Mouse (Mus musculus) embryonic facial prominence, embryonic 14.5 days (tissue): ENCODE data around the gene Coro1c. TPM values are rescaled to one million over a fixed set of nuclear protein-coding genes. Genes with fewer than 3 reads are reported as not detected.

Experiments used
- ATAC-seq: fragments of 200-750 bp; cut with Nextera tagmentation; 2 replicates; pipeline ENCODE4 v1.8.0; 2017; ENCODE audit warnings: low read depth, moderate number of reproducible peaks, moderate TSS enrichment
- DNase-seq: peaks from one replicate; pipeline ENCODE4 v3.0.0-alpha.2; 2015; ENCODE audit warnings: low spot score
- H3K27ac ChIP-seq: fragments of 300-500 bp; sonication (generic); replicated peaks from 2 replicates; pipeline ENCODE4 v1.5.1; 2014; ENCODE audit warnings: low read depth, mild to moderate bottlenecking, low read length, moderate library complexity
- H3K27me3 ChIP-seq: fragments of 300-500 bp; sonication (generic); replicated peaks from 2 replicates; pipeline ENCODE4 v1.6.1; 2014; ENCODE audit warnings: low read length; ENCODE audit not compliant: control insufficient read depth, insufficient read depth
- H3K36me3 ChIP-seq: fragments of 300-500 bp; sonication (generic); 2 replicates; pipeline ENCODE4 v1.6.1; 2014; ENCODE audit warnings: low read length, mixed read lengths; ENCODE audit not compliant: control insufficient read depth, insufficient read depth
- H3K4me1 ChIP-seq: fragments of 300-500 bp; sonication (generic); 2 replicates; pipeline ENCODE4 v1.6.1; 2014; ENCODE audit warnings: antibody characterized with exemption, low read length; ENCODE audit not compliant: control insufficient read depth, insufficient read depth
- H3K4me2 ChIP-seq: fragments of 300-500 bp; sonication (generic); 2 replicates; pipeline ENCODE4 v1.6.1; 2014; ENCODE audit warnings: low read depth, mild to moderate bottlenecking, low read length, moderate library complexity, mixed read lengths
- H3K4me3 ChIP-seq: fragments of 300-500 bp; sonication (generic); 2 replicates; pipeline ENCODE4 v1.5.1; 2014; ENCODE audit warnings: low read depth, mild to moderate bottlenecking, low read length
- H3K9ac ChIP-seq: fragments of 300-500 bp; sonication (generic); 2 replicates; pipeline ENCODE4 v1.6.1; 2014; ENCODE audit warnings: low read depth, mild to moderate bottlenecking, low read length, moderate library complexity, mixed read lengths
- H3K9me3 ChIP-seq: fragments of 300-500 bp; sonication (generic); 2 replicates; pipeline ENCODE4 v1.6.1; 2016; ENCODE audit warnings: low read length; ENCODE audit not compliant: control insufficient read depth
- WGBS: fragments of 180-500 bp; shearing (Covaris S2); extraction: QIAGEN DNeasy Blood & Tissue Kit; methylation state at CpG from one replicate; pipeline ENCODE4 v1.1.7; 2014; 5-methylcytosine and 5-hydroxymethylcytosine counted together
- polyA plus RNA-seq: library from polyadenylated mRNA; unstranded; fragments of >200 nt; fragmentation: Nextera tagmentation; extraction: Ambion mirVana; gene quantifications from 2 replicates; pipeline ENCODE4 v1.2.1, GENCODE M21; 2014

The Coro1c gene
- polyA plus RNA-seq, 1 experiment from 2014 or later, result 96.9 TPM

- no peaks in the 10 kb centered on the region for H3K27me3 ChIP-seq
- ATAC-seq, result no peak
- 89% methylated on average over 9 of the region's 9 CpGs for WGBS
- no peaks in the 10 kb centered on the region for H3K9me3 ChIP-seq
- H3K27ac ChIP-seq, result no peak overlapping the region
- peaks cover 44% of the 10 kb centered on the region for H3K36me3 ChIP-seq
- H3K4me3 ChIP-seq, result no peak overlapping the region
- H3K4me2 ChIP-seq, result no peak overlapping the region
- DNase-seq, result no peak
- H3K9ac ChIP-seq, result no peak overlapping the region
- no peaks in the 10 kb centered on the region for H3K4me1 ChIP-seq
Observed at GRCm38 (mm10) chr5:113842244-113842643, 66.3 kb downstream of the Coro1c start.

GRCm38 (mm10) chr5:113841243-113842225 is 67.0 kb downstream of the Coro1c start:
- no peak overlapping the region for H3K27ac ChIP-seq
- no peaks in the 10 kb centered on the region for H3K27me3 ChIP-seq
- H3K9ac ChIP-seq, result no peak overlapping the region
- H3K4me1 ChIP-seq, result no peaks in the 10 kb centered on the region
- H3K4me2 ChIP-seq, result no peak overlapping the region
- DNase-seq, result no peak
- no peak overlapping the region for H3K4me3 ChIP-seq
- ATAC-seq, result no peak
- H3K9me3 ChIP-seq, result no peaks in the 10 kb centered on the region
- 82% methylated on average over 23 of the region's 23 CpGs for WGBS
- H3K36me3 ChIP-seq, result peaks cover 37% of the 10 kb centered on the region

DNA sequence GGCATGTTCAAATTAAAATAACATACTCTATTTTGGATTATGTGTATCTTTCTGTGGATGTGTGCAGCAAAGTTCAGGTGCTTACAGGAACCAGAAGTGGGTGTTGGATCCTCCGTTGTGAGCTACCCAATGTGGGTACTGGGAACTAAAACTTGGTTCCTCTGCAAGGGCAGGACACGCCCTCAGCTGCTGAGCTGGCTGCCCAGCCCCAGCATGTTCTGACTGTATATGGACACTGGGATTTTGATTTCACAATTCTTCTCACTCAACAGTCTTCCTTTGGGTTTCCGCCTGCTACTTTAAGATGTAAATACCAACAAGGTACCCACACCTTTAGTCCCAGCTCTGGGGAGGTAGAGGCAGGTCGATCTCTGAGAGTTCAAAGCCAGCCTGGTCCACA is 68.1 kb downstream of the Coro1c start:
- Histone ChIP-seq H3K27ac (no peak overlapping the region), H3K36me3 (peaks cover 26% of the 10 kb centered on the region), H3K4me3 (no peak overlapping the region), H3K4me2 (no peak overlapping the region), H3K9me3 (no peaks in the 10 kb centered on the region), H3K4me1 (no peaks in the 10 kb centered on the region), H3K9ac (no peak overlapping the region), H3K27me3 (no peaks in the 10 kb centered on the region)
- 89% methylated on average over 4 of the region's 4 CpGs for WGBS
- ATAC-seq, result no peak
- no peak for DNase-seq

- Histone ChIP-seq H3K9ac (no peak overlapping the region), H3K4me2 (no peak overlapping the region), H3K9me3 (no peaks in the 10 kb centered on the region), H3K27ac (no peak overlapping the region), H3K4me3 (no peak overlapping the region), H3K4me1 (no peaks in the 10 kb centered on the region), H3K36me3 (0 out of 2 replicates have a peak, but pooled peaks cover under 1% of the 10 kb centered on the region), H3K27me3 (no peaks in the 10 kb centered on the region)
- no peak for DNase-seq
- no peak for ATAC-seq
- WGBS, result 78% methylated on average over 10 of the region's 10 CpGs
Observed at GRCm38 (mm10) chr5:113836961-113837360, 71.6 kb downstream of the Coro1c start.

GRCm38 (mm10) chr5:113833316-113833947 is 75.1 kb downstream of the Coro1c start:
- Histone ChIP-seq H3K36me3 (no peaks in the 10 kb centered on the region), H3K9me3 (no peaks in the 10 kb centered on the region), H3K4me3 (no peak overlapping the region), H3K9ac (no peak overlapping the region), H3K27me3 (no peaks in the 10 kb centered on the region), H3K27ac (no peak overlapping the region), H3K4me2 (no peak overlapping the region), H3K4me1 (no peaks in the 10 kb centered on the region)
- ATAC-seq, result no peak
- DNase-seq, result no peak
- 63% methylated on average over 16 of the region's 16 CpGs for WGBS

- ATAC-seq, result no peak
- H3K27me3 ChIP-seq, result no peaks in the 10 kb centered on the region
- DNase-seq, result no peak
- no peaks in the 10 kb centered on the region for H3K36me3 ChIP-seq
- WGBS, result 33% methylated on average over 8 of the region's 8 CpGs
- no peak within 1 kb of the TSS for H3K9ac ChIP-seq
- H3K4me2 ChIP-seq, result no peak within 1 kb of the TSS
- H3K4me1 ChIP-seq, result no peaks in the 10 kb centered on the region
- H3K4me3 ChIP-seq, result no peak within 1 kb of the TSS
- H3K27ac ChIP-seq, result no peak within 1 kb of the TSS
- H3K9me3 ChIP-seq, result no peaks in the 10 kb centered on the region
Observed at GRCm38 (mm10) chr5:113832490-113832901, 76.1 kb downstream of the Coro1c start, which contains the start of gene Selplg. Selplg (minus strand) TSS chr5:113832644.

DNA sequence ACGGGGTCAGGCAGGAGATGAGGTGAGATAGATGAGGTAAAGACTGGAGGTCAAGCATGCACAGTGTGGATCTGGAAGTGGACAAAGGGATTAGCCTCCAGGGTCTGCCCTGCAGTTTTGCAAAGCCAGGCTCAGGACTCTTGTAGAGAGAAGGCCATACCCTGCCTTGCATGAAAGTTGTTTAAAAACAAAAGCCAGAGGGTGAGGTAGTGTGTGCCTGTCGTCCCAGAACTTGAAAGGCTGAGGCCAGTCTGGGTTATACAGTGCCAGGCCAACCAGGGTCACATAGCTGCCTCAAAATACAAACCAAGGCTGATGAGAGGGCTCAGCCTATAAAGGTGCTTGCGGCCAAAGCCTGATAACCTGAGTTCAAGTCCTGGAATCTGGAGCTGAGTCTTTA is 76.8 kb downstream of the Coro1c start:
- ATAC-seq (no peak), DNase-seq (no peak)
- H3K27ac ChIP-seq, result no peak overlapping the region
- no peak overlapping the region for H3K4me2 ChIP-seq
- H3K9ac ChIP-seq, result no peak overlapping the region
- H3K36me3 ChIP-seq, result no peaks in the 10 kb centered on the region
- no peaks in the 10 kb centered on the region for H3K27me3 ChIP-seq
- H3K4me1 ChIP-seq, result no peaks in the 10 kb centered on the region
- WGBS, result 62% methylated on average over 3 of the region's 3 CpGs
- no peaks in the 10 kb centered on the region for H3K9me3 ChIP-seq
- no peak overlapping the region for H3K4me3 ChIP-seq

DNA sequence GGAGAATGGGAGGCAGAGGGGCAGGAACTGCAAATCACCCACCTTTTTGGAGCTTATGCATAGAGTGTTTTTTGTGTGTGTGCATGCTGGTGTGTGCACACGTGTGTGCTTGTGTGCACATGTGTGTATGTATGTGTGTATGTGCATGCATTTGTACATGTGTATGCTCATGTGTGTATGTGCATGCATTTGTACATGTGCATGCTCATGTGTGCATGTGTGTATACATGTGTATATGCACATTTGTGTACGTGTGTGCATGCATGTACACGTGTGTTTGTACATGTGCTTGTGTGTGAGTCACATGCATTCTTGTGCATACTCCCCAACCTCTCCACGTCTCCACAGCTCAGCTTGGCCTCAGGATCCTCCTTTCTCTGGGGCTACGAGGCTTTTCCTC is 77.8 kb downstream of the Coro1c start:
- Histone ChIP-seq H3K36me3 (no peaks in the 10 kb centered on the region), H3K9me3 (no peaks in the 10 kb centered on the region), H3K4me2 (no peak overlapping the region), H3K4me3 (no peak overlapping the region), H3K27ac (no peak overlapping the region), H3K27me3 (no peaks in the 10 kb centered on the region), H3K4me1 (no peaks in the 10 kb centered on the region), H3K9ac (no peak overlapping the region)
- no peak for DNase-seq
- WGBS, result 84% methylated on average over 5 of the region's 5 CpGs
- no peak for ATAC-seq
